Mouse (Mus musculus): ENCODE data around the gene Tspan11.

GRCm38 (mm10) chr6:127851611-127852010 lies 35.8 kb upstream of the Tspan11 start:
- TF ChIP-seq CTCF (IDR thresholded peaks at IDR 0.05; ENCODE audit: borderline replicate concordance, control insufficient read depth, extremely low read depth, insufficient read depth, low read length, poor library complexity): no peak
- no peak for TF ChIP-seq POLR2A (IDR thresholded peaks at IDR 0.05; ENCODE audit: control insufficient read depth, extremely low read depth, insufficient read depth, low read length, poor library complexity)

All from thymus, adult 2 months (tissue).